Mouse (Mus musculus) inflammation-experienced regulatory T-cells, adult 6 months (primary cell): ENCODE data around the gene Tubal3. TPM values are rescaled to one million over a fixed set of nuclear protein-coding genes. Genes with fewer than 3 reads are reported as not detected.
"Not testable (repeated sequence)": the region's sequence is repeated elsewhere in the genome, so short reads cannot be mapped to it uniquely, and the experiment has no call there.

ENCODE experiments used
- ATAC-seq: one replicate; pipeline ENCODE4 v1.8.0; 2017
- polyA plus RNA-seq, 3 experiments: library from polyadenylated mRNA; unstranded; fragments of 100-300 nt; shearing (Covaris generic); gene quantifications; one replicate each; pipeline ENCODE4 v1.2.1; 2017

Tubal3 gene
- under 1 TPM in 1 of 3 experiments, not detected in 2; 0.67 TPM for polyA plus RNA-seq

GRCm38 (mm10) chr13:3917571-3918311 is at the start of gene Tubal3, which contains the start of gene Net1:
Gene Tubal3, plus strand, starts transcription at chr13:3918274.
Gene Net1, minus strand, starts transcription at chr13:3918220.
- ATAC-seq: peak; percentile 98

- no peak for ATAC-seq
Observed at GRCm38 (mm10) chr13:3869901-3870300, 48.2 kb upstream of the Tubal3 start.

- ATAC-seq: no peak
Observed at GRCm38 (mm10) chr13:3872832-3873231, 45.2 kb upstream of the Tubal3 start.

GRCm38 (mm10) chr13:3876448-3876847 is 41.6 kb upstream of the Tubal3 start:
- no peak for ATAC-seq

- no peak for ATAC-seq
Observed at GRCm38 (mm10) chr13:3877185-3877584, 40.9 kb upstream of the Tubal3 start.

GRCm38 (mm10) chr13:3877679-3878220 is 40.3 kb upstream of the Tubal3 start:
- ATAC-seq: no peak

GRCm38 (mm10) chr13:3886663-3887062 is 31.4 kb upstream of the Tubal3 start:
- ATAC-seq: no peak

- no peak for ATAC-seq
Observed at GRCm38 (mm10) chr13:3889111-3889510, 29.0 kb upstream of the Tubal3 start.

GRCm38 (mm10) chr13:3890061-3890460 is 28.0 kb upstream of the Tubal3 start:
- ATAC-seq: no peak

GRCm38 (mm10) chr13:3891479-3892087 is 26.5 kb upstream of the Tubal3 start:
- ATAC-seq: no peak

- no peak for ATAC-seq
Observed at GRCm38 (mm10) chr13:3892601-3893000, 25.5 kb upstream of the Tubal3 start.

- peak; percentile 97 for ATAC-seq
Observed at GRCm38 (mm10) chr13:3893126-3893734, 24.8 kb upstream of the Tubal3 start.

- ATAC-seq: no peak
Observed at GRCm38 (mm10) chr13:3894549-3894948, 23.5 kb upstream of the Tubal3 start.

- ATAC-seq: no peak
Observed at GRCm38 (mm10) chr13:3895397-3895980, 22.6 kb upstream of the Tubal3 start.

GRCm38 (mm10) chr13:3896032-3896431 is 22.0 kb upstream of the Tubal3 start:
- ATAC-seq: no peak

GRCm38 (mm10) chr13:3896913-3897312 is 21.2 kb upstream of the Tubal3 start:
- ATAC-seq: peak; percentile 35

GRCm38 (mm10) chr13:3898202-3898601 is 19.9 kb upstream of the Tubal3 start:
- not testable (repeated sequence) for ATAC-seq

GRCm38 (mm10) chr13:3899301-3899700 is 18.8 kb upstream of the Tubal3 start:
- no peak for ATAC-seq

GRCm38 (mm10) chr13:3907151-3907696 is 10.8 kb upstream of the Tubal3 start:
- ATAC-seq: no peak

- no peak for ATAC-seq
Observed at GRCm38 (mm10) chr13:3908262-3908661, 9.8 kb upstream of the Tubal3 start.

- ATAC-seq: no peak
Observed at GRCm38 (mm10) chr13:3910356-3910755, 7.7 kb upstream of the Tubal3 start.

- ATAC-seq: no peak
Observed at GRCm38 (mm10) chr13:3913504-3913903, 4.6 kb upstream of the Tubal3 start.

- ATAC-seq: no peak
Observed at GRCm38 (mm10) chr13:3924483-3924882, 6.4 kb downstream of the Tubal3 start.
